Mouse (Mus musculus) fibroblast of lung, adult 2 months (primary cell): ENCODE measurements around the gene Glul.
"Not testable (repeated sequence)": the region's sequence is repeated elsewhere in the genome, so short reads cannot be mapped to it uniquely, and the experiment has no call there.

Source experiments
- DNase-seq: peaks from one replicate; pipeline ENCODE4 v3.0.0-alpha.2; 2011; ENCODE audit warnings: low read depth

The Glul gene

GRCm38 (mm10) chr1:153899731-153900380 lies at the start of gene Glul, which contains the start of gene Teddm2:
Glul (plus strand) TSS chr1:153899944.
Teddm2 (minus strand) TSS chr1:153900228.
- DNase-seq, result peak; percentile 83

DNA sequence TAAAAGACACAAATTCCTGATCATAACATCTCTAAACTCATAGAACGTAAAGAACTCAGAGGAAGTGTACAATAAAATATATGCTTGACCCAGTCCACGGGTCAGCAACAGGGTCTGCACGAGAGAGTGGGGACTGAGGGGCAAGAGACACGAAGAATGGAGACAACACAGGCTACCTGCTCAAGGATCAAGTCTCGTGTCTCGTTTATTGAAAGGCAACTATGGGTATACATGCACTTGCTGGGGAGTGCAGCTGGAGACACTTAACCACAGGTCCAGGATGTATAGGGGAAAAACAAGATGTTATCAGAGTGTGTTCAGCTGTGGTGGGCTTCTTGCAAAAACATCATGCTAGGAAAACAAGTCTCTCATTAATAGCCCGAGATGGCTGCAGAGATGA lies 47.0 kb upstream of the Glul start:
- DNase-seq, result not testable (repeated sequence)

DNA sequence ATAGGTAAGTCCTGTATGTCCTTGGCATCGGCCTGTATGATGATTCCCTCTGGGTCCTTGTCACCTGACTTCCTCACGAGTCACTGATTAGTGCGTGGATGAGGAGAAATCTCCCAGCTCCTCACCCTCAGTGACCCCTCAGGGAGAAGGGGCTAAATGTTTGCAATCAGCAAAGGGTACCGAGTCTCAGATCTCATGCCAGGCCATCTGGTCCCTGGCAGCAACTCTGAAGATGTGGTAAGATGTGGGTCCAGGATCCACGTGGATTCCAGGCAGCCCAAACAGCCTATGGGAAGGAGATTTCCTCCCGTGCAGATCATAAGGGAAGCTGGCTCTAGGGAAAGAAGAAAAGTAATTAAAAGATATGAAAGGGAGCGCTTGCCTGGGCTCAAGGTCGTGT lies 43.8 kb upstream of the Glul start:
- DNase-seq, result no peak

DNA sequence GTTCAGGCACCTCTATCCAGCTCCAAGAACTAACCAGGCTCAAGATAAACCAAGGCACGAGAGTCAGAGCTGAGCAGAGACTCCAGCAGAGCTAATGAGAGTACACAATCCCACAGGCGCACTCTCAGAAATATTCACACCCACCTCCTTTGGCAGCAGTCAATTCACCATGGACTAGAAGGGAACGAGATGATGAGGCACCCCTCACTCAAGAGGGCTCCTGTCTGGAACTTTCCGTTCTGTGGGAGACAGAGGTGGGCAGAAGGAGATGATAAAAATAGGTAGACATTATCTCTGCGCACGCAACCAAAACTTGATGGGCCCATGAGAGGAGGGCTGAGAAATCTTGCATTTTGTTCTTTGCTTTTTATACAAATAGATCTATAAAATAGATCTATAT lies 25.7 kb upstream of the Glul start, which contains the start of gene Teddm1b:
Gene Teddm1b (plus strand): TSS at position 301 of the 400 bp plus-strand sequence.
- no peak for DNase-seq

DNA sequence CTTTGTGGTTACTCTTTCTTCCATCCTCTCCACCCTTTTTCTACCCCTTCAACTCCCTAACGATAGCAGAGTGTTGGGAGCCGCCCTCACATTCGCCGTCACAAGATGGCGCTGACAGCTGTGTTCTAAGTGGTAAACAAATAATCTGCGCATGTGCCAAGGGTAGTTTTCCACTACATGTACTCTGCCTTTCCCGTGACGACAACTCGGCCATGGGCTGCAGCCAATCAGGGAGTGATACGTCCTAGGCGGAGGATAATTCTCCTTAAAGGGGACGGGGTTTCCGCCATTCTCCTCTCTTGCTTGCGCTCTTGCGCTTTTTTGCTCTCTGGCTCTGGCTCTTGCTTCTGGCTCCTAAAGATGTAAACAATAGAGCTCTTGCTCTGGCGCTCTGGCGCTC lies 19.4 kb upstream of the Glul start:
- DNase-seq, result not testable (repeated sequence)

DNA sequence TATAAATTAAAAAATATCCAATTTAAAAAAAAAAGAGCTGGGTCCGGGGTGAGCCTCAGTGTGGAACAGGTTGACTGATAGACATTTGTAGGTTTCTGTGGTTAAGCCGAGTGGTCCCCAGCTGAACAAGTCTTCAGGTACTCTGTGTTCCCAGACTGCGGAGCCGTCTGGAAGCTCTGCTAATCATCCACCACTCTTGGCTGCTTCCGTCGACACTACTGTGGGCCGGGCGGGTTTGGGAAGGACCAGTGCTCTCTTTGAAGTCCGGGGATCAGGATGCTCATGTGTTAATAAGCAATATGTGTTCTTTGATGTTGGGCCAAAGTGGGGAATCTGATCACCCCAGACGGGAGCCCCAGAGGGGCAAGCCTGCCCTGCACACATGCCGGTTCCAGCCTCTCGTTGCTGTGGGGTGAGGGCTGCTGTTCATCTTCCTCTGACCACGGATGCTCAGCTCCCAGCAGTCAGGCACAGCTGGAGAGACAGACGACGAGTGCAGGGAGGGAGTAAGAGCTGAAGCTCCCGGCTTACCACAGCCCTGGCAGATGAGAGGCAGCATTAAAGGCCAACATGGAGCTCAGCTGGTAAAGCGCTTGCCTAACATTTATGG lies 13.6 kb upstream of the Glul start:
- no peak for DNase-seq

GRCm38 (mm10) chr1:153890121-153890520 lies 9.6 kb upstream of the Glul start:
- no peak for DNase-seq

DNA sequence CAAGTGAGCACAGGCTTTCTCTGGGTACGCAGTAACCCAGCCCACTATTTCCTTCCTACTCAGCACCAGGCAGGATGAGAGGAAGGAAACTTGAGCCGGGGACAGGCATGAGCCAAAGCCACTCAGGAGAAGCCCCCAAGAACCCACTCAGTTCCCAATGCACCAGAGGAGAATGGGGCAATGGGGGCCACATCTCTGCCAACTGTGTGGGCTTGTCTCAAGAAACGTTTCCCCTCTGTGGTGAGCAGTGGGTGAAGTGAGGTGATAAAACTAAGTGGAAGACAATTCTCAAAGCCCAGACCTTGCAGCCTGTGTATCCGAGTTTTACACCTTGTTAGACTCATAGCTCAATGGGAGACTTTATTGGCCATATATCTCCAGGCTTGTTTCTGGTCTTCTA lies 8.3 kb upstream of the Glul start, which contains the start of gene Teddm1a:
Gene Teddm1a (plus strand): TSS at position 301 of the 400 bp plus-strand sequence.
- no peak for DNase-seq

DNA sequence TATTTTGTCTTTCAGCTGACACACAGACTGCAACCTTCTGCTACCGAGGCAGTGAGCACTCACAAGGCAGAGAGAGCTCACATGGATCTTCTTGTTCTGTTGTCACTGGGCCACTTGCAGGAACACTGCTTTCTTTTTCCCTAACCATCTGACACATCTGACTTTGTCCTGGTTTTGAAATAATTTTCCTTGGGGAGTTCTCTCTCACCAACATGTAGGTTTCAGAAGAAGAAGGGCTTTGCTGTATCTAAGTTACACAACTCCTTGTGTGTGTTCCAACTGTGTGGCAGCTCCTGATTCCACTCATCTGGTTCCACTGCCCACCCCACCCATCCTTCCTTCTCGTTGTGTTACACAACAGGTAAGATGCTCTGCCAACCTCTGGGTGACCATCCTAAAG lies 6.0 kb upstream of the Glul start:
- DNase-seq, result no peak

DNA sequence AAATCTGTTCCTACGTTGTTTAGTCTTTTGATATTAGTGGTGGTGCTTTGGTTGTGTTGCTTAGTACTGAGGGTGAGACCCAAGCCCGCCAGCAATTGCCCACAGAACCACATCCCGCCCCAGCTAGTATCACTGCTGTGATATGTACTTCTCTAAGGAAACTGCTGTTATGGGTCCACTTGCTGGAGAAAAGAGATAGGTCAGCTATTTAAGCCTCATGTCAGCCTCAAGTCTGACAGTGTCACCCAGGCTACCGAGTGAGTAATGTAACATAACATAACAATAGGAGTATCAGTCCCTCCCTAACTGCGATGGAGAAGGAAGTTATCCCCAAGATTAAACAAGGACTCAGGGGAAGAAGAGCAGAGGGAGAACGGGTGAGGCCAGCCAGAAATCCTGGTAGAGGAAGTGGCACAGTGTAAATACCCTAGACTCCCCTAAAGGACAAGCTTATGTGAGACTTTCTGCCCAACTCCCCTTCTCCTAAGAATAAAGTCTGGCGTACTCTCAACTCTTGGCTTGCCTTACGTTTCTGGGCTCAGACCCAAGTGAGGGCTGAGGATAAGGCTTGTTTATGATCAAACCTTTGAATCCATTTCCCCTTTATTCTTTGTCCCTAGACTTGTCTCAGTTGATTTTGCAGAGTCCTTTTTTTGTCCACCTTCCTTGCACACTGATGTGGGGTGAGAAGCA lies 5.4 kb upstream of the Glul start:
- no peak for DNase-seq

DNA sequence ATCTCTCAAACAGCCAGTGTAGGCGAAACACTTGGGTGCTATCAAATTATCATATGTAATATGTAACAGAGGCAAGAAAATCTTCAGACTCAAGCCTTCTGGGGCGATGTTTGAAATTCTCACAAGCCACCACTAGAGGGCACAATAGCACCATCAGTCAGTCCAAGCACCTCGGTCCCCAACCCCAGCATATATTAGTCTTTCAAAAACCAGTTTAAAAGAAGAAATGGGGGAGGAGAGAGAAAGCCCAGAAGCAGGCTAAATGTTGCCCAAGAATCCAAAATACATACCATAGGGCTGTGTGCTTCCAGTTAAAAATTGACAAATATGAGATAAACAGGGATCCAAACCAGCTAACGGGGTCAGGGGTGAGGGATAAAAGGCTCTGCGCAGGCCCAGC lies 4.8 kb upstream of the Glul start:
- peak; percentile 34 for DNase-seq

DNA sequence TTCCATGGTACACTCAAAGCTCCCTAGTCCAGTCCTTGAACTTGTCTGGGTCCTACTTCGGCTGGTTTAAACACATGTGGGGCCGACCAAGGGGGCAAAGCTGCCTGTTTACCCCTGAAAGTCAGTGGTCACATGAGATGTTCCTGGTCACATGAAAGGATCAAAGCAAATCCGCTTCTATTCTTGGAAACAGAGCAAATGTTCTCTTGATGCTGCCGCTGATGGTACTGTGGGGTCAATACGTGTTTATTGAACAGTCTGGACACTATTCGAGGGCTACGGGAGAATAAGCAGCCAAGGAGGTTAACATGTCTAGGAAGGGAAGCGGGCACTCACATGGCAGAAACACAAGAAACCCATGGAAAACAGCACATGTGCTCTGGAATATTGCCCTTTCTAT lies 2.5 kb upstream of the Glul start:
- DNase-seq, result no peak

GRCm38 (mm10) chr1:153898989-153899730 lies 584 bp upstream of the Glul start:
- no peak for DNase-seq

DNA sequence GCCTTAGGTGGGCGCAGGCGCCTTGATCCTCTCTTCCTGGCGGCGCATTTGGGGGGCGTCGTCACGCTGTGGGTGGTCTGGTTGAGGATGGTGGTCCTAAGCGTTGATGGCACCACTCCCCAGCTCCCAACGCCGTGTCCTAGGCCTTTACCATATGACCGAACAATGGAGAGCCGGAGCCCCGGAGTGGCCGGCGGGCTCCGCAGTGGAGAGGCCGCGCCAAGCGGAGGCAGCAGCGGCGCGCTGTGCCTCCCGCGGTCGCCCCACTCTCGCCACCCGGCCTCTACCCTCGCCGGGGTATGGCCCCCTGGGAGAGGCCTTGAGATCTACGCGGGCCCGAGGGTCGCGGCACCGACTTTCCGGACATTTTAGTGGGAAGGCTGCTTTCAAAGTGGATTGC lies 637 bp downstream of the Glul start:
- DNase-seq, result no peak

- no peak for DNase-seq
Measured at GRCm38 (mm10) chr1:153900860-153901730, 1.4 kb downstream of the Glul start.

DNA sequence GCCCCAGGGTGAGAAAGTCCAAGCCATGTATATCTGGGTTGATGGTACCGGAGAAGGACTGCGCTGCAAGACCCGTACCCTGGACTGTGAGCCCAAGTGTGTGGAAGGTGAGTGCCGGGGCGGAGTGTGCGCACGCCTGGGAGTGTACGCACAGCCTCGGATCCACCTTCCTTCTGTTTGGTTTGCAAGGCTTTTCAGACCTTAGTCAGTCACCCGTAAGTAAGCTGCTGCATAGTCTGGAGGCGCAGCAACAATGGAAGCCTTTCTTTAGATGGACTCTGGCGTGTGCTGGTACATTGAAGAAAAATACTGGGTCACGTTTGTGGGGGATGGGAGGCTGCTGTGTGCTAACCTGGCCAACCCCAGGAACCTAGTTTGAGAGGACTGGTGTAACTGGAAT lies 3.3 kb downstream of the Glul start:
- no peak for DNase-seq

- no peak for DNase-seq
Measured at GRCm38 (mm10) chr1:153904236-153904635, 4.5 kb downstream of the Glul start.

- no peak for DNase-seq
Measured at GRCm38 (mm10) chr1:153905884-153906283, 6.1 kb downstream of the Glul start.

GRCm38 (mm10) chr1:153908208-153908607 lies 8.5 kb downstream of the Glul start:
- no peak for DNase-seq

DNA sequence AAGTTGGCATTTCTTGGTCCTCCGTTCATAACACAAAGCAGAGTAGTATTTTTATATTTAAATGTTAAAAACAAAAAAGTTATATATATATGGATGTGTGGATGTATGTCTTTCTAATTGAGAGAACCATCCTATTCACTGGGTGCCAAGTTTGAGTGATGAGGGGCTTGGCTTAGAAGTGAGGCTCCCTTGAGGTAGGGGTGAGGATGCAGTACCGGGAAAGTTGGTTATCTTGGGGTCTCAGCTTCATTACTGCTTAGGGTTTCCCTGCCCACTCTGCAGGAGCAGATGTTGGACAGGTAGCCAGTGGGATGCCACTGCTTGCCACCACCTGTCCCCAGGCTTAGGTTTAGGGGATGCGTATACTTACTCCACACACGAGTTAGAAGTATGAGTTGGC lies 9.0 kb downstream of the Glul start:
- DNase-seq, result no peak

DNA sequence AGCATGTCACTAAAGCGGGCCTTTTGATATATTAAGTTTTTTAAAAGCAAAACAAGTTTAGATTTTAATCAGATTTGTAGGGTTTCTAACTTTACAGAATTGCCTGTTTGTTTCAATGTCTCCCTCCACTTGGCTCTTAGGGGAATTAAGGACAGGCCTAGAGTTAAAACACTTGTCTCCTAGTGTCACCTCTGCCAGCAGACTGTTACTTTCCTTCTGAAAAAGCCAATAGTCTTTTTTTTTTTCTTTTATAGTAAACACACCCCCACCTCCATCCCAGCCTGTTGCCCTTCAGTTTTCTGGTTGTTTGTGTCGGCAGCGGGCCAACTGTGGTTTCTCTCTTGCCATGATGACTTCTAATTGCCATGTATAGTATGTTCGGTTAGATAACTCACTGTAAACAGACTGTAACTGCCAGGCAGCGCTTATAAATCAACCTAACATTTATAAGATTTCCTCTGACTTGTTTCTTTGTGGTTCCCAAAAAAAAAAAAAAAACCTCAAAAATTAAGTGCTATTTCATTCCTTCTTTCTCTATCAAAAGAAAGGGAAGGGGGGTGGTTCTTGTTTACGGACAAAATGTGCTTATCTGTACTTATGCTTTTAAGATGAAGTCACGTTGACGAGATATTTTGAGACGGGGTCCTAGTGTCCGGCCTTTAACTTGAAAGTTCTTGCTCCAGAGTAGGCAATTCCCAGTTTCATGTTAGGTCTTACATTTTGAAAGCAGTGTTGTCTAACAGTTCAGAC lies 9.6 kb downstream of the Glul start:
- DNase-seq, result no peak
